23 mouse cellular contexts compared by ENCODE assay signal in genomic region chr5:27702482-27702881, GRCm38 (mm10).
DNase-seq lines count a peak whose midpoint lies in the region; ATAC-seq and TF ChIP-seq lines count a peak whose summit lies in the region.
"Had no signal": no experiment of that assay in that cellular context is flagged by ENCODE, and none has a peak within 500 bp of the region (broad histone marks: within the 10 kb centered on the region; RNA-seq: fewer than 3 reads in every experiment).

No protein-coding gene starts in this region.

- H3K4me3 ChIP-seq in hindbrain, embryonic 16.5 days (ENCODE audit: low read length), result no peak overlapping the region
- H3K4me3 ChIP-seq in hindbrain, embryonic 11.5 days (ENCODE audit: low read depth, low read length), result no peak overlapping the region
- no peak overlapping the region for H3K4me3 ChIP-seq in midbrain, embryonic 14.5 days (replicated peaks; ENCODE audit: low read depth, low read length)
- no peak overlapping the region for H3K4me3 ChIP-seq in midbrain, postnatal 0 days (ENCODE audit: low read depth, low read length)
- no peak overlapping the region for H3K4me3 ChIP-seq in midbrain, embryonic 16.5 days (ENCODE audit: low read depth, low read length)
- H3K4me3 ChIP-seq: embryonic facial prominence, embryonic 12.5 days; embryonic facial prominence, embryonic 15.5 days; gastrocnemius, adult 2 months had no signal

- peak; percentile 41; the same call in 1 of the 2 replicates for ATAC-seq in hindbrain, embryonic 16.5 days
- ATAC-seq in hindbrain, embryonic 11.5 days (ENCODE audit: low FRiP score), result no peak
- no peak for ATAC-seq in midbrain, embryonic 14.5 days (ENCODE audit: low FRiP score, low TSS enrichment)
- no peak for ATAC-seq in midbrain, postnatal 0 days (ENCODE audit: low FRiP score)
- peak; percentile 52 for ATAC-seq in midbrain, embryonic 16.5 days
- ATAC-seq: CD4-positive, CD25-positive, alpha-beta regulatory T cell, adult 4 months; forebrain, embryonic 14.5 days; forebrain, postnatal 0 days; inflammation-experienced regulatory T-cells, adult 6 months had no signal

- 66% methylated on average over 6 of the region's 6 CpGs for WGBS in hindbrain, embryonic 16.5 days
- WGBS in hindbrain, embryonic 11.5 days, result 78% methylated on average over 6 of the region's 6 CpGs
- WGBS in midbrain, embryonic 14.5 days, result 63% methylated on average over 6 of the region's 6 CpGs
- 58% methylated on average over 6 of the region's 6 CpGs for WGBS in midbrain, postnatal 0 days
- 73% methylated on average over 6 of the region's 6 CpGs for WGBS in midbrain, embryonic 16.5 days

- H3K27me3 ChIP-seq in hindbrain, embryonic 16.5 days (replicated peaks; ENCODE audit: control insufficient read depth, insufficient read depth, low read length), result no peaks in the 10 kb centered on the region
- H3K27me3 ChIP-seq in hindbrain, embryonic 11.5 days (ENCODE audit: control insufficient read depth, insufficient read depth, low read length), result no peaks in the 10 kb centered on the region
- H3K27me3 ChIP-seq in midbrain, embryonic 14.5 days (ENCODE audit: control insufficient read depth, insufficient read depth, low read length), result no peaks in the 10 kb centered on the region
- H3K27me3 ChIP-seq in midbrain, postnatal 0 days (ENCODE audit: insufficient read depth, low read length), result no peaks in the 10 kb centered on the region
- H3K27me3 ChIP-seq in midbrain, embryonic 16.5 days (ENCODE audit: control insufficient read depth, insufficient read depth, low read depth, low read length), result no peaks in the 10 kb centered on the region
- H3K27me3 ChIP-seq: embryonic facial prominence, embryonic 12.5 days; embryonic facial prominence, embryonic 15.5 days had no signal

- no peak for TF ChIP-seq CTCF in midbrain, postnatal 0 days (IDR thresholded peaks at IDR 0.05)

- H3K4me2 ChIP-seq in hindbrain, embryonic 16.5 days (ENCODE audit: low read length), result no peak overlapping the region
- H3K4me2 ChIP-seq in hindbrain, embryonic 11.5 days (replicated peaks; ENCODE audit: low read depth, low read length), result no peak overlapping the region
- H3K4me2 ChIP-seq in midbrain, embryonic 14.5 days (ENCODE audit: low read length), result no peak overlapping the region
- H3K4me2 ChIP-seq in midbrain, postnatal 0 days (ENCODE audit: low read depth, low read length, poor library complexity, severe bottlenecking), result no peak overlapping the region
- H3K4me2 ChIP-seq in midbrain, embryonic 16.5 days (ENCODE audit: low read length), result no peak overlapping the region
- H3K4me2 ChIP-seq: embryonic facial prominence, embryonic 12.5 days; embryonic facial prominence, embryonic 15.5 days; heart, embryonic 11.5 days had no signal

- H3K27ac ChIP-seq in hindbrain, embryonic 16.5 days (ENCODE audit: low read depth, low read length), result no peak overlapping the region
- H3K27ac ChIP-seq in hindbrain, embryonic 11.5 days (ENCODE audit: low read depth, low read length), result no peak overlapping the region
- H3K27ac ChIP-seq in midbrain, embryonic 14.5 days (replicated peaks; ENCODE audit: low read depth, low read length), result 0 out of 2 replicates have a peak overlapping the region, but pooled peaks have one; percentile 32
- no peak overlapping the region for H3K27ac ChIP-seq in midbrain, postnatal 0 days (ENCODE audit: low read depth, low read length)
- H3K27ac ChIP-seq in midbrain, embryonic 16.5 days (ENCODE audit: low read length), result no peak overlapping the region
- H3K27ac ChIP-seq: embryonic facial prominence, embryonic 12.5 days; embryonic facial prominence, embryonic 15.5 days; gastrocnemius, adult 2 months had no signal

- H3K9ac ChIP-seq in hindbrain, embryonic 16.5 days (ENCODE audit: low read depth, low read length), result no peak overlapping the region
- no peak overlapping the region for H3K9ac ChIP-seq in hindbrain, embryonic 11.5 days (ENCODE audit: low read depth, low read length)
- H3K9ac ChIP-seq in midbrain, embryonic 14.5 days (replicated peaks; ENCODE audit: low read length), result no peak overlapping the region
- H3K9ac ChIP-seq in midbrain, postnatal 0 days (replicated peaks; ENCODE audit: low read length, poor library complexity, severe bottlenecking), result no peak overlapping the region
- H3K9ac ChIP-seq in midbrain, embryonic 16.5 days (ENCODE audit: low read depth, low read length), result no peak overlapping the region
- H3K9ac ChIP-seq: embryonic facial prominence, embryonic 12.5 days; embryonic facial prominence, embryonic 15.5 days; forebrain, postnatal 0 days had no signal

- DNase-seq in hindbrain, embryonic 11.5 days (ENCODE audit: low spot score), result no peak
- DNase-seq in midbrain, embryonic 14.5 days, result peak; percentile 52
- DNase-seq in midbrain, postnatal 0 days (ENCODE audit: low spot score), result no peak
- peak; percentile 16 for DNase-seq in retina, embryonic 14.5 days (ENCODE audit: low spot score)
- no peak for DNase-seq in retina, postnatal 1 day
- DNase-seq in yolk sac, embryonic 10.5 days (ENCODE audit: low spot score), result no peak
- DNase-seq: adrenal gland, adult 2 months; adrenal gland, postnatal 14 days; cerebellum, adult 18-20 months; cerebellum, adult 9-10 months; cerebellum, postnatal 14 days; forebrain, postnatal 0 days; gastrocnemius, adult 2 months; gastrocnemius, postnatal 14 days; heart, adult 11 months had no signal

- no peaks in the 10 kb centered on the region for H3K9me3 ChIP-seq in hindbrain, embryonic 16.5 days (ENCODE audit: control insufficient read depth, low read length)
- no peaks in the 10 kb centered on the region for H3K9me3 ChIP-seq in hindbrain, embryonic 11.5 days (ENCODE audit: control insufficient read depth, low read length)
- H3K9me3 ChIP-seq in midbrain, embryonic 14.5 days (ENCODE audit: control insufficient read depth, low read length), result no peaks in the 10 kb centered on the region
- no peaks in the 10 kb centered on the region for H3K9me3 ChIP-seq in midbrain, postnatal 0 days (ENCODE audit: low read length)
- H3K9me3 ChIP-seq in midbrain, embryonic 16.5 days (replicated peaks; ENCODE audit: control insufficient read depth, low read length, poor library complexity, severe bottlenecking), result no peaks in the 10 kb centered on the region
- H3K9me3 ChIP-seq: embryonic facial prominence, embryonic 12.5 days; embryonic facial prominence, embryonic 15.5 days had no signal

- no peaks in the 10 kb centered on the region; the same call in 1 of the 2 replicates for H3K4me1 ChIP-seq in hindbrain, embryonic 16.5 days (ENCODE audit: control insufficient read depth, insufficient read depth, low read depth, low read length)
- no peaks in the 10 kb centered on the region; the same call in 1 of the 2 replicates for H3K4me1 ChIP-seq in hindbrain, embryonic 11.5 days (replicated peaks; ENCODE audit: control insufficient read depth, insufficient read depth, low read length)
- H3K4me1 ChIP-seq in midbrain, embryonic 14.5 days (ENCODE audit: control insufficient read depth, insufficient read depth, low read length), result 0 out of 2 replicates have a peak, but pooled peaks cover 4% of the 10 kb centered on the region
- no peaks in the 10 kb centered on the region for H3K4me1 ChIP-seq in midbrain, postnatal 0 days (ENCODE audit: insufficient read depth, low read length)
- H3K4me1 ChIP-seq in midbrain, embryonic 16.5 days (ENCODE audit: control insufficient read depth, insufficient read depth, low read length), result peaks cover 7% of the 10 kb centered on the region; the same call in 1 of the 2 replicates
- H3K4me1 ChIP-seq: embryonic facial prominence, embryonic 12.5 days; embryonic facial prominence, embryonic 15.5 days had no signal

- no peaks in the 10 kb centered on the region; the same call in 1 of the 2 replicates for H3K36me3 ChIP-seq in hindbrain, embryonic 16.5 days (ENCODE audit: control insufficient read depth, insufficient read depth, low read length)
- no peaks in the 10 kb centered on the region for H3K36me3 ChIP-seq in hindbrain, embryonic 11.5 days (ENCODE audit: control insufficient read depth, insufficient read depth, low read length)
- H3K36me3 ChIP-seq in midbrain, embryonic 14.5 days (ENCODE audit: control insufficient read depth, insufficient read depth, low read length), result no peaks in the 10 kb centered on the region
- H3K36me3 ChIP-seq in midbrain, postnatal 0 days (ENCODE audit: insufficient read depth, low read length), result peaks cover 8% of the 10 kb centered on the region; the same call in 1 of the 2 replicates
- H3K36me3 ChIP-seq in midbrain, embryonic 16.5 days (ENCODE audit: control insufficient read depth, insufficient read depth, low read length), result peaks cover 6% of the 10 kb centered on the region; the same call in 1 of the 2 replicates
- H3K36me3 ChIP-seq: embryonic facial prominence, embryonic 12.5 days; embryonic facial prominence, embryonic 15.5 days had no signal

Comparison
In these comparisons a context has a peak if more than half of its experiments do, and no peak if none do; other contexts are left out.
1. ATAC-seq: peak in hindbrain, embryonic 16.5 days (single experiment) and midbrain, embryonic 16.5 days (single experiment); none in hindbrain, embryonic 11.5 days (single experiment), midbrain, embryonic 14.5 days (single experiment) and midbrain, postnatal 0 days (single experiment).
2. DNase-seq: peak in midbrain, embryonic 14.5 days (single experiment) and retina, embryonic 14.5 days (single experiment); none in hindbrain, embryonic 11.5 days (single experiment), midbrain, postnatal 0 days (single experiment), retina, postnatal 1 day (single experiment) and yolk sac, embryonic 10.5 days (single experiment).